Mouse (Mus musculus) myocyte (in vitro differentiated cells): ENCODE data around the gene Procr.

ENCODE experiments used
- CEBPB ChIP-seq: IDR thresholded peaks from 2 replicates; pipeline ENCODE4 v1.6.1; 2011; ENCODE audit warnings: mild to moderate bottlenecking, moderate library complexity; ENCODE audit not compliant: poor library complexity, insufficient read depth, severe bottlenecking
- E2F4 ChIP-seq: IDR thresholded peaks from one replicate; pipeline ENCODE4 v1.6.1; 2011; ENCODE audit warnings: mild to moderate bottlenecking, control low read depth, moderate library complexity; ENCODE audit not compliant: insufficient read depth
- MAX ChIP-seq: IDR thresholded peaks from one replicate; pipeline ENCODE4 v1.6.1; 2011; ENCODE audit warnings: low read depth, mild to moderate bottlenecking, control low read depth
- MYOG ChIP-seq, 3 experiments: IDR thresholded peaks; one replicate each; pipeline ENCODE4 v1.6.1; 2011; ENCODE audit warnings: control low read depth in 2 of 3, low read depth in 2 of 3, mild to moderate bottlenecking in 2 of 3; ENCODE audit not compliant: insufficient read length in 2 of 3, control insufficient read depth in 1 of 3, insufficient read depth in 1 of 3
- POLR2A ChIP-seq: IDR thresholded peaks from one replicate; pipeline ENCODE4 v1.6.1; 2011; ENCODE audit warnings: low read depth, mild to moderate bottlenecking, control low read depth, moderate library complexity; ENCODE audit not compliant: insufficient read length
- TCF12 ChIP-seq: IDR thresholded peaks from one replicate; pipeline ENCODE4 v1.6.1; 2011; ENCODE audit warnings: mild to moderate bottlenecking, control low read depth; ENCODE audit not compliant: poor library complexity, insufficient read depth, severe bottlenecking
- TCF3 ChIP-seq: IDR thresholded peaks from one replicate; pipeline ENCODE4 v1.6.1; 2011; ENCODE audit warnings: low read depth, control low read depth; ENCODE audit not compliant: insufficient read length

DNA sequence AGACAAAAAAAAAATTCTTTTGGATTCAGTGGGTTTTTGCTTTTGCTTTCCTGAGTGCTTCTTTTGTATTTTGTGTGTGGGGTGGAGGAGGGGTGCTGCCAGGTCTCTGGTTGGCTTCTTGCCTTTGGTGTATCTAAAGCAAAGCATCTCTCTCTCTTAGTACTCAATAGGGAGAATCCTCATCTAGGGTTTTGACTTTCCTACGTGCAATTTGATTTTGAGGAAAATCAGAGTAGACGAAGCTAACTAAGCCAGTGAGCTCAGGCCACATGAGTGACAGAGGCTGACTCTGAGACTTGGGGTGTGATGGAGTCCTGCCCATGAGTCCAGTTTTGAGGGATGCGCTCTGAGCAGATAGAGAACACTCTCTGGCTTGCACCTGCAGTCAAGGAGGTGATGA, 28.6 kb downstream of the Procr start:
- TF ChIP-seq E2F4 (no peak), MAX (no peak), POLR2A (no peak), TCF12 (no peak), MYOG (IDR thresholded peaks at IDR 0.05; ENCODE audit: control insufficient read depth in 1 of 3, insufficient read depth in 1 of 3, insufficient read length in 2 of 3, low read depth in 2 of 3) (no peak), TCF3 (no peak), CEBPB (no peak)
